ENCODE assay signal across 9 mouse cellular contexts in the genomic region with DNA sequence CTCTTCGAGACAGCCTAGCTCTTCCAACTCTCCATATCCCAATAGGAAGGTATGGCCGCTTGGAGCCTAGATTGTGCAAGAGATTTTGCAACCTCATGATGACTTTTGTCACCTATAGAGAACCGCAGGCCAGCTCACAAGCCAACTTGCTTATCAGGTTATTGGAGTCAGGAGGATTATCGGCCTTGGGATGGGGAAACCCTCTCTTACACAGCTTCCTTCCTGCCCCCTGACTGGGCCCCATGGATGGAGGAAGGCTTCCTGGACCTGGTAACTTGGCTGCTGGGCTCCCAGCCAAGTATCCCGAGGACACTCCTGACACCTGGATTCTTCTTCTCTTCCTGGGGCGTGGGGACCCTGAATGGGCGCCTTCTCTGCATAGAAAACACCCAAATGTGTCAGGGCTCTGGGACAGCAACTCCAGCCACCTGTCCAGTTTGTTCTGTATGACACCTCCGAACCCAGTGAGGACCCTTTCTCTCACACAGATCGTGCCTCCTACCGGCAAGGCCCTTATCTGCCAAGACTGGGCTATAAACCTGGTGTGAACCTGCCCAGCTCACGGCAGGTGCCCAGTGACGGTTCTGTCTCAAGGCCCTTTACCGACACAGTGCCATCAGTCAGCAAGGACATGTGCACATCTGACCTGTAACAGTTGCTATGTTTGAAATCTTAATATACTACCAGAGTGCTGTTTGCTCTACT. TPM values are rescaled to one million over a fixed set of nuclear protein-coding genes. Genes with fewer than 3 reads are reported as not detected.
DNase-seq lines count a peak whose midpoint lies in the region; ATAC-seq and TF ChIP-seq lines count a peak whose summit lies in the region.
"Had no signal": no experiment of that assay in that cellular context is flagged by ENCODE, and none has a peak within 500 bp of the region (broad histone marks: within the 10 kb centered on the region; RNA-seq: fewer than 3 reads in every experiment).

No protein-coding gene starts in this region.

- no peak for ATAC-seq in heart, embryonic 11.5 days (replicated peaks; ENCODE audit: insufficient number of reproducible peaks, low FRiP score, low TSS enrichment)
- ATAC-seq in common myeloid progenitor, adult 5-6 weeks (replicated peaks; ENCODE audit: low read depth, poor library complexity, severe bottlenecking) = peak; percentile 41
- ATAC-seq in liver, postnatal 0 days = peak; percentile 69
- no peak for ATAC-seq in megakaryocyte-erythroid progenitor cell, adult 5-6 weeks (replicated peaks; ENCODE audit: low FRiP score, low TSS enrichment, poor library complexity, severe bottlenecking)
- no peak for ATAC-seq in forebrain, postnatal 0 days
- ATAC-seq: hindbrain, postnatal 0 days had no signal

- H3K4me3 ChIP-seq in heart, embryonic 11.5 days (ENCODE audit: low read depth, low read length) = no peak overlapping the region
- H3K4me3 ChIP-seq in liver, postnatal 0 days (ENCODE audit: low read depth, low read length) = no peak overlapping the region
- no peak overlapping the region for H3K4me3 ChIP-seq in forebrain, postnatal 0 days (ENCODE audit: low read depth, low read length)

- WGBS in heart, embryonic 11.5 days (ENCODE audit: insufficient replicate concordance) = 57% methylated on average over 13 of the region's 13 CpGs
- 32% methylated on average over 13 of the region's 13 CpGs for WGBS in liver, postnatal 0 days (ENCODE audit: insufficient replicate concordance)
- 74% methylated on average over 13 of the region's 13 CpGs for WGBS in forebrain, postnatal 0 days

- 0 out of 2 replicates have a peak, but pooled peaks cover 3% of the 10 kb centered on the region for H3K9me3 ChIP-seq in heart, embryonic 11.5 days (replicated peaks; ENCODE audit: control insufficient read depth, low read length)
- H3K9me3 ChIP-seq in liver, postnatal 0 days (ENCODE audit: low read length) = no peaks in the 10 kb centered on the region
- H3K9me3 ChIP-seq in forebrain, postnatal 0 days (ENCODE audit: low read length) = no peaks in the 10 kb centered on the region

- TF ChIP-seq CTCF in liver, postnatal 0 days (IDR thresholded peaks at IDR 0.05; ENCODE audit: low read depth) = no peak
- TF ChIP-seq CTCF in forebrain, postnatal 0 days (IDR thresholded peaks at IDR 0.05; ENCODE audit: low read depth) = no peak

- peak; percentile 65 for TF ChIP-seq EP300 in liver, postnatal 0 days (IDR thresholded peaks at IDR 0.05; ENCODE audit: low read depth)

- peaks cover 24% of the 10 kb centered on the region for H3K4me1 ChIP-seq in heart, embryonic 11.5 days (ENCODE audit: control insufficient read depth, insufficient read depth, low read length)
- H3K4me1 ChIP-seq in liver, postnatal 0 days (ENCODE audit: insufficient read depth) = peaks cover 42% of the 10 kb centered on the region
- H3K4me1 ChIP-seq in forebrain, postnatal 0 days (ENCODE audit: insufficient read depth) = peaks cover 8% of the 10 kb centered on the region

- no peak overlapping the region for H3K4me2 ChIP-seq in heart, embryonic 11.5 days
- H3K4me2 ChIP-seq in liver, postnatal 0 days (ENCODE audit: low read depth, low read length) = no peak overlapping the region
- H3K4me2 ChIP-seq in forebrain, postnatal 0 days (ENCODE audit: low read depth) = no peak overlapping the region

- DNase-seq in heart, postnatal 4 days = peak; percentile 30
- DNase-seq in kidney, postnatal 36 days = peak; percentile 33 to 58
- peak; percentile 59 for DNase-seq in liver, postnatal 0 days
- DNase-seq in urinary bladder, adult 18-20 months (ENCODE audit: low spot score in 2 of 2) = no peak
- no peak for DNase-seq in forebrain, postnatal 0 days

- H3K36me3 ChIP-seq in heart, embryonic 11.5 days (ENCODE audit: control insufficient read depth, insufficient read depth, low read length) = no peaks in the 10 kb centered on the region
- H3K36me3 ChIP-seq in liver, postnatal 0 days (replicated peaks; ENCODE audit: insufficient read depth, low read length) = no peaks in the 10 kb centered on the region
- no peaks in the 10 kb centered on the region for H3K36me3 ChIP-seq in forebrain, postnatal 0 days (ENCODE audit: insufficient read depth)

- no peak overlapping the region for H3K9ac ChIP-seq in heart, embryonic 11.5 days (ENCODE audit: low read depth, low read length)
- H3K9ac ChIP-seq in liver, postnatal 0 days (replicated peaks) = no peak overlapping the region
- no peak overlapping the region for H3K9ac ChIP-seq in forebrain, postnatal 0 days

- no peaks in the 10 kb centered on the region for H3K27me3 ChIP-seq in heart, embryonic 11.5 days (ENCODE audit: control insufficient read depth, insufficient read depth, low read length)
- no peaks in the 10 kb centered on the region for H3K27me3 ChIP-seq in liver, postnatal 0 days (ENCODE audit: insufficient read depth, low read length)
- H3K27me3 ChIP-seq in forebrain, postnatal 0 days (ENCODE audit: insufficient read depth, low read length) = no peaks in the 10 kb centered on the region

- no peak overlapping the region for H3K27ac ChIP-seq in heart, embryonic 11.5 days (ENCODE audit: low read depth, low read length)
- peak overlapping the region; percentile 51; the same call in 1 of the 2 replicates for H3K27ac ChIP-seq in liver, postnatal 0 days (ENCODE audit: low read depth)
- H3K27ac ChIP-seq in forebrain, postnatal 0 days (ENCODE audit: low read depth, low read length) = no peak overlapping the region

RNA-seq across cellular contexts. Expression of gene Psma6, which starts 53.3 kb away (rescaled TPM):
- 100 to 1,000 TPM; 192 to 195 TPM for total RNA-seq in heart, postnatal 4 days (2021)
- 336 and 340 TPM in 2 replicates for polyA plus RNA-seq in heart, embryonic 11.5 days (2014; fragmentation: Nextera tagmentation; extraction: Ambion mirVana)
- total RNA-seq in common myeloid progenitor, adult 5-6 weeks (2017) = 326 and 362 TPM in 2 replicates
- polyA plus RNA-seq in liver, postnatal 0 days (2015; fragmentation: Nextera tagmentation; extraction: Ambion mirVana) = 177 and 184 TPM in 2 replicates
- 335 and 357 TPM in 2 replicates for total RNA-seq in megakaryocyte-erythroid progenitor cell, adult 5-6 weeks (2014; fragmentation: Nextera tagmentation)
- total RNA-seq in megakaryocyte-erythroid progenitor cell, adult 5-6 weeks (2017) = 358 and 418 TPM in 2 replicates
- total RNA-seq in forebrain, postnatal 0 days (2014; rRNA removed) = 131 and 164 TPM in 2 replicates
- polyA plus RNA-seq in forebrain, postnatal 0 days (2015; fragmentation: Nextera tagmentation; extraction: Ambion mirVana) = 465 and 565 TPM in 2 replicates

RNA-seq across cellular contexts. Expression of gene Nfkbia, which starts 55.2 kb away (rescaled TPM):
- total RNA-seq in heart, postnatal 4 days (2021) = 10 to 100 TPM; 31.4 to 34.2 TPM
- polyA plus RNA-seq in heart, embryonic 11.5 days (2014; fragmentation: Nextera tagmentation; extraction: Ambion mirVana) = 42.6 and 52.2 TPM in 2 replicates
- total RNA-seq in common myeloid progenitor, adult 5-6 weeks (2017) = 53.1 and 54.6 TPM in 2 replicates
- polyA plus RNA-seq in liver, postnatal 0 days (2015; fragmentation: Nextera tagmentation; extraction: Ambion mirVana) = 27.9 and 38.5 TPM in 2 replicates
- 13.8 and 29.4 TPM in 2 replicates for total RNA-seq in megakaryocyte-erythroid progenitor cell, adult 5-6 weeks (2014; fragmentation: Nextera tagmentation)
- total RNA-seq in megakaryocyte-erythroid progenitor cell, adult 5-6 weeks (2017) = 71.6 and 81.5 TPM in 2 replicates
- 43.5 and 48.2 TPM in 2 replicates for total RNA-seq in forebrain, postnatal 0 days (2014; rRNA removed)
- polyA plus RNA-seq in forebrain, postnatal 0 days (2015; fragmentation: Nextera tagmentation; extraction: Ambion mirVana) = 61.9 and 75.8 TPM in 2 replicates

Comparison
In these comparisons a context has a peak if more than half of its experiments do, and no peak if none do; other contexts are left out.
1. DNase-seq: peak in heart, postnatal 4 days (single experiment), kidney, postnatal 36 days (2 of 2) and liver, postnatal 0 days (single experiment); none in urinary bladder, adult 18-20 months (0 of 2) and forebrain, postnatal 0 days (single experiment).
2. ATAC-seq: peak in common myeloid progenitor, adult 5-6 weeks (single experiment) and liver, postnatal 0 days (single experiment); none in heart, embryonic 11.5 days (single experiment), megakaryocyte-erythroid progenitor cell, adult 5-6 weeks (single experiment) and forebrain, postnatal 0 days (single experiment).